Mouse (Mus musculus) forebrain, embryonic 11.5 days (tissue): ENCODE data around the gene Zfyve9. TPM values are rescaled to one million over a fixed set of nuclear protein-coding genes. Genes with fewer than 3 reads are reported as not detected.
"Not testable (repeated sequence)": the region's sequence is repeated elsewhere in the genome, so short reads cannot be mapped to it uniquely, and the experiment has no call there.

Experiments
- ATAC-seq: fragments of 200-750 bp; cut with Nextera tagmentation; replicated peaks from 2 replicates; pipeline ENCODE4 v1.8.0; 2017; ENCODE audit warnings: moderate TSS enrichment; ENCODE audit not compliant: low FRiP score
- DNase-seq: peaks from one replicate; pipeline ENCODE4 v3.0.0-alpha.2; 2017; ENCODE audit warnings: low spot score
- H3K27ac ChIP-seq: fragments of 300-500 bp; sonication (generic); 2 replicates; pipeline ENCODE4 v1.5.1; 2014; ENCODE audit warnings: low read depth, low read length
- H3K27me3 ChIP-seq: fragments of 300-500 bp; sonication (generic); 2 replicates; pipeline ENCODE4 v1.6.1; 2014; ENCODE audit warnings: mild to moderate bottlenecking, low read length, mixed read lengths; ENCODE audit not compliant: control insufficient read depth, insufficient read depth
- H3K36me3 ChIP-seq: fragments of 300-500 bp; sonication (generic); 2 replicates; pipeline ENCODE4 v1.6.1; 2014; ENCODE audit warnings: mild to moderate bottlenecking, low read length, moderate library complexity, mixed read lengths; ENCODE audit not compliant: control insufficient read depth, insufficient read depth
- H3K4me1 ChIP-seq: fragments of 300-500 bp; sonication (generic); replicated peaks from 2 replicates; pipeline ENCODE4 v1.6.1; 2014; ENCODE audit warnings: low read length, mixed read lengths; ENCODE audit not compliant: control insufficient read depth, insufficient read depth
- H3K4me2 ChIP-seq: fragments of 300-500 bp; sonication (generic); 2 replicates; pipeline ENCODE4 v1.6.1; 2014; ENCODE audit warnings: low read depth, mild to moderate bottlenecking, low read length, moderate library complexity, mixed read lengths; ENCODE audit not compliant: severe bottlenecking
- H3K4me3 ChIP-seq: fragments of 300-500 bp; sonication (generic); 2 replicates; pipeline ENCODE4 v1.5.1; 2014; ENCODE audit warnings: low read depth, low read length
- H3K9ac ChIP-seq: fragments of 300-500 bp; sonication (generic); 2 replicates; pipeline ENCODE4 v1.6.1; 2014; ENCODE audit warnings: low read length
- H3K9me3 ChIP-seq: fragments of 300-500 bp; sonication (generic); 2 replicates; pipeline ENCODE4 v1.6.1; 2016; ENCODE audit warnings: low read length, mixed read lengths; ENCODE audit not compliant: control insufficient read depth
- WGBS: fragments of 180-500 bp; shearing (Covaris S2); extraction: QIAGEN DNeasy Blood & Tissue Kit; methylation state at CpG from one replicate; pipeline ENCODE4 v1.1.7; 2014; 5-methylcytosine and 5-hydroxymethylcytosine counted together
- polyA plus RNA-seq: library from polyadenylated mRNA; unstranded; fragments of >200 nt; fragmentation: Nextera tagmentation; extraction: Ambion mirVana; gene quantifications from 2 replicates; pipeline ENCODE4 v1.2.1, GENCODE M21; 2014

Zfyve9 gene
- polyA plus RNA-seq, 1 experiment from 2014 or later = 4.8 TPM

DNA sequence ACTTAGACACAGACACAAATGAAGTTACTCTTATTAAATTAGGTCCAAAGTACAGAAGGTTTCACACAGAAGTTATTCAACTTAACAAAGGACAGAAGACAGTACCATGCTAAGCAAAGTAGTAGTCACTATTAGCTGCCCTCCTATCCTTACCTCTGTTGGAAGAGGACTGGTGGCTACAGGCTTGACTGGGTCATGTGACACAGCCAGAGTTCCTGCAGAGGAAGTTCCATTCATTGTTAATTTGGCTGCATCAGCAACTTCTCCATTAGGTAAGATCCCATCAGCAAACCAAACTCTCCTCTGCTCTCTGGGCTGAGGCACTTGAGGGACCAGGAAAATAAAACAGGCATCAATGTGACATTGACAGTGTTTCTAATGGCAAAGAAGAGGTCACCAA lies 89.1 kb downstream of the Zfyve9 start:
- H3K27ac ChIP-seq = no peak overlapping the region
- H3K9me3 ChIP-seq = no peaks in the 10 kb centered on the region; the same call in 1 of the 2 replicates
- H3K36me3 ChIP-seq = no peaks in the 10 kb centered on the region
- H3K4me3 ChIP-seq = no peak overlapping the region
- H3K9ac ChIP-seq = no peak overlapping the region
- H3K4me2 ChIP-seq = no peak overlapping the region
- ATAC-seq (no peak), DNase-seq (no peak)
- H3K27me3 ChIP-seq = no peaks in the 10 kb centered on the region
- H3K4me1 ChIP-seq = no peaks in the 10 kb centered on the region

GRCm38 (mm10) chr4:108690479-108690878 lies 90.1 kb downstream of the Zfyve9 start:
- 93% methylated on average over 3 of the region's 3 CpGs for WGBS
- Histone ChIP-seq H3K27me3 (no peaks in the 10 kb centered on the region), H3K27ac (no peak overlapping the region), H3K4me3 (no peak overlapping the region), H3K4me2 (no peak overlapping the region), H3K36me3 (no peaks in the 10 kb centered on the region), H3K9ac (no peak overlapping the region), H3K9me3 (no peaks in the 10 kb centered on the region; the same call in 1 of the 2 replicates), H3K4me1 (no peaks in the 10 kb centered on the region)
- no peak for DNase-seq
- no peak for ATAC-seq

GRCm38 (mm10) chr4:108687098-108687497 lies 93.5 kb downstream of the Zfyve9 start:
- H3K9me3 ChIP-seq, H3K9ac ChIP-seq, H3K27ac ChIP-seq, H3K4me1 ChIP-seq, H3K4me2 ChIP-seq, H3K4me3 ChIP-seq, DNase-seq, ATAC-seq, H3K27me3 ChIP-seq, H3K36me3 ChIP-seq: not testable (repeated sequence)
- WGBS = 86% methylated on average over 5 of the region's 7 CpGs

DNA sequence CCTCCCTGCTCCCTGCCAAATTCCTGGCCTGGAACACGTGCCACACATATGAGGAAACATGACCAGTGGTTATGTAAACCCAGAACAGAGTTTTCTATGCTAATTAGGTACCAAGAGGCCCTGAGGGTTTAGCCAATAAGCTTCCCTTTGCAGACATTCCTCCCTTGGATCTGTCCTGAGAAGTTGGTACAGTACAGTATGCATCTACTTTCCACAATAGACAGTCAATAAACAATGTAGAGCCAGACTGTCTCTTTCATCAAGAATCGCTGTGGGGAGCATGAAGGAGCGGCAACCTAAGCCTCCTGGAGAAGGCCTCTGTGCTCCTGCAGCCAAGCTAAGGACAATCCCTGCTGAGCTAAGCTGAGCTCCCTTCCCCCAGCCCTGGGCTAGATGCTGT lies 94.4 kb downstream of the Zfyve9 start:
- Histone ChIP-seq H3K9me3 (no peaks in the 10 kb centered on the region; the same call in 1 of the 2 replicates), H3K9ac (no peak overlapping the region), H3K4me1 (no peaks in the 10 kb centered on the region), H3K4me3 (no peak overlapping the region), H3K4me2 (no peak overlapping the region), H3K27me3 (no peaks in the 10 kb centered on the region), H3K36me3 (no peaks in the 10 kb centered on the region), H3K27ac (no peak overlapping the region)
- DNase-seq = no peak
- no peak for ATAC-seq
- WGBS = 44% methylated on average over 3 of the region's 3 CpGs

- H3K4me3 ChIP-seq = no peak overlapping the region
- H3K9ac ChIP-seq = no peak overlapping the region
- ATAC-seq (no peak), DNase-seq (no peak)
- H3K4me1 ChIP-seq = no peaks in the 10 kb centered on the region
- H3K27ac ChIP-seq = no peak overlapping the region
- no peaks in the 10 kb centered on the region for H3K27me3 ChIP-seq
- no peak overlapping the region for H3K4me2 ChIP-seq
- no peaks in the 10 kb centered on the region for H3K36me3 ChIP-seq
- H3K9me3 ChIP-seq = no peaks in the 10 kb centered on the region
- 79% methylated on average over 2 of the region's 2 CpGs for WGBS
Observed at GRCm38 (mm10) chr4:108664407-108664806, 116.2 kb downstream of the Zfyve9 start.

DNA sequence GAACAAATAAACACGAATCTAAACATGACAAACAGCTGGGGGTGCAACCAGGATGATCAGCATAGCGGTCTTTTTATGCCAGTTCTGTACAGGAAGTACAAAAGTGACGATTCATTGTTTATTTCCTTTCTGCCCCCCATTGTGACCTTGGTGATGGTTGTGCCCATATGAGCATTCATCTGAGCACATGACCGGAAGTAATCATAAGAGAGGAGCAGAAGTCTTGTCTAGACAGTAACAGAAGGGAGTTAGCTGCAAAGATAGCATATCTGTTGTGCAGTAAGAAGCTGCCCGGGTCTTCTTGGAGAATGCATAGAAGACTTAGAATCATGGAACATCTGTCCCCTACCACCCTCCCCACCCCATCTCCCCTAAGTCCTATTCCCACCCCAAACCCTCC lies 141.8 kb downstream of the Zfyve9 start:
- DNase-seq (no peak), ATAC-seq (no peak)
- Histone ChIP-seq H3K27ac (no peak overlapping the region), H3K4me3 (no peak overlapping the region), H3K4me2 (no peak overlapping the region), H3K36me3 (no peaks in the 10 kb centered on the region; the same call in 1 of the 2 replicates), H3K4me1 (no peaks in the 10 kb centered on the region; the same call in 1 of the 2 replicates), H3K9me3 (no peaks in the 10 kb centered on the region), H3K9ac (no peak overlapping the region), H3K27me3 (no peaks in the 10 kb centered on the region)
- WGBS = 86% methylated on average over 5 of the region's 5 CpGs

GRCm38 (mm10) chr4:108637721-108638120 lies 142.9 kb downstream of the Zfyve9 start:
- Histone ChIP-seq H3K9ac (no peak overlapping the region), H3K4me1 (no peaks in the 10 kb centered on the region; the same call in 1 of the 2 replicates), H3K27ac (no peak overlapping the region), H3K4me2 (no peak overlapping the region), H3K9me3 (no peaks in the 10 kb centered on the region), H3K36me3 (no peaks in the 10 kb centered on the region; the same call in 1 of the 2 replicates), H3K27me3 (no peaks in the 10 kb centered on the region), H3K4me3 (no peak overlapping the region)
- ATAC-seq (no peak), DNase-seq (no peak)
- 92% methylated on average over 3 of the region's 3 CpGs for WGBS

DNA sequence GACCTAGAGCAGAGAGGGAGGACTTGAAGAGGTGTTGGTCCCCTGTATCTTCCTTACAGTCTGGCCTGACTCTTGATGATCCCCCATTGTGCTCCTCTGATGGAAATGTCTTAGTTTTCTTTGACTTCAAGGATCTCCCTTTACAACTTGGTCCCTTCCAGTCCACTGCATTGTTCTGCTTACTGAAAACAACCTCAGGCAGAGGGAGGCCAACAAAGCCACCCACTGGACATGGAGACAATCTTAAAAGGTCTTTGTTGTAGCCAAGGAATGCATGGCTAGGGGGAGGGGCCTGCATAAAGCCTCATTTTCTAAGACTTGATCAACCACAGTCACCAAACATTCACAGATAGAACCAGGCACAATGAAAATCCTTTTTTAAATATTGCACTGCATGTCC lies 145.5 kb downstream of the Zfyve9 start:
- no peaks in the 10 kb centered on the region for H3K9me3 ChIP-seq
- H3K27me3 ChIP-seq = no peaks in the 10 kb centered on the region
- DNase-seq = no peak
- H3K27ac ChIP-seq = no peak overlapping the region
- H3K4me1 ChIP-seq = no peaks in the 10 kb centered on the region; the same call in 1 of the 2 replicates
- H3K4me3 ChIP-seq = no peak overlapping the region
- ATAC-seq = no peak
- H3K9ac ChIP-seq = no peak overlapping the region
- H3K36me3 ChIP-seq = peaks cover 3% of the 10 kb centered on the region; the same call in 1 of the 2 replicates
- H3K4me2 ChIP-seq = no peak overlapping the region

DNA sequence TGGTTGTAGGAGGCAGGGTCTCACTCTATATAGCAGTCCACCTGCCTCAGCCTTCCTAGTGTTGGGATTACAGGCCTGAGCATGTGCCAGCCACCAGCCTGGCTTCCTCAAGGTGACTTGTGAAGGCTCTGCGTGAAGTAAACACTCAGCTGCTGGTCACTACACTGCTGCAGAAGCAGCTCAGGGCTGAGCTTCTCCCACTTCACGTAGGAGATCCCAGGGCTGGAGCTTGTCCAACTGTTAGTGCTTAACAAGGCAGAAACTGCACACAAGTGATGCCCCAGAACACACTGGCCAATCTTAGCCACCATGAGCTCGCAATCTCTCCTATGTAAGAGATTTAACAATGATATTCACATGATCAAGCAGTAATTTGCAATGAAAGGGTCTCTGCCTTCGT lies 145.9 kb downstream of the Zfyve9 start:
- H3K9ac ChIP-seq = no peak overlapping the region
- H3K36me3 ChIP-seq = peaks cover 3% of the 10 kb centered on the region; the same call in 1 of the 2 replicates
- ATAC-seq (no peak), DNase-seq (no peak)
- no peaks in the 10 kb centered on the region for H3K9me3 ChIP-seq
- H3K4me3 ChIP-seq = no peak overlapping the region
- 63% methylated on average over 4 of the region's 4 CpGs for WGBS
- no peak overlapping the region for H3K4me2 ChIP-seq
- H3K4me1 ChIP-seq = no peaks in the 10 kb centered on the region; the same call in 1 of the 2 replicates
- no peaks in the 10 kb centered on the region for H3K27me3 ChIP-seq
- no peak overlapping the region for H3K27ac ChIP-seq
